Mouse (Mus musculus) limb, embryonic 11.5 days (tissue): ENCODE data around the gene H13. TPM values are rescaled to one million over a fixed set of nuclear protein-coding genes. Genes with fewer than 3 reads are reported as not detected.
A peak's percentile ranks its signal among the peaks of the same experiment; 100 is the strongest.

Experiments used
- ATAC-seq: fragments of 200-750 bp; cut with Nextera tagmentation; 2 replicates; pipeline ENCODE4 v1.8.0; 2017; ENCODE audit warnings: low read depth; ENCODE audit not compliant: insufficient number of reproducible peaks, low FRiP score, low TSS enrichment
- DNase-seq: peaks from one replicate; pipeline ENCODE4 v3.0.0-alpha.2; 2015; ENCODE audit warnings: low spot score
- H3K27ac ChIP-seq: fragments of 300-500 bp; sonication (generic); replicated peaks from 2 replicates; pipeline ENCODE4 v1.5.1; 2014; ENCODE audit warnings: low read depth, mild to moderate bottlenecking, low read length
- H3K27me3 ChIP-seq: fragments of 300-500 bp; sonication (generic); 2 replicates; pipeline ENCODE4 v1.6.1; 2014; ENCODE audit warnings: mild to moderate bottlenecking, low read length, mixed read lengths; ENCODE audit not compliant: control insufficient read depth, insufficient read depth
- H3K36me3 ChIP-seq: fragments of 300-500 bp; sonication (generic); 2 replicates; pipeline ENCODE4 v1.6.1; 2014; ENCODE audit warnings: mild to moderate bottlenecking, low read length, moderate library complexity, mixed read lengths; ENCODE audit not compliant: control insufficient read depth, insufficient read depth
- H3K4me1 ChIP-seq: fragments of 300-500 bp; sonication (generic); 2 replicates; pipeline ENCODE4 v1.6.1; 2014; ENCODE audit warnings: low read length, mixed read lengths; ENCODE audit not compliant: control insufficient read depth, insufficient read depth
- H3K4me2 ChIP-seq: fragments of 300-500 bp; sonication (generic); 2 replicates; pipeline ENCODE4 v1.6.1; 2014; ENCODE audit warnings: low read depth, mild to moderate bottlenecking, moderate library complexity; ENCODE audit not compliant: severe bottlenecking
- H3K4me3 ChIP-seq: fragments of 300-500 bp; sonication (generic); 2 replicates; pipeline ENCODE4 v1.5.1; 2014; ENCODE audit warnings: low read depth, low read length
- H3K9ac ChIP-seq: fragments of 300-500 bp; sonication (generic); 2 replicates; pipeline ENCODE4 v1.6.1; 2014; ENCODE audit warnings: mild to moderate bottlenecking, low read length
- H3K9me3 ChIP-seq: fragments of 300-500 bp; sonication (generic); 2 replicates; pipeline ENCODE4 v1.6.1; 2016; ENCODE audit warnings: low read length; ENCODE audit not compliant: control insufficient read depth
- WGBS: fragments of 180-500 bp; shearing (Covaris S2); extraction: QIAGEN DNeasy Blood & Tissue Kit; methylation state at CpG from one replicate; pipeline ENCODE4 v1.1.7; 2014; 5-methylcytosine and 5-hydroxymethylcytosine counted together
- polyA plus RNA-seq: library from polyadenylated mRNA; unstranded; fragments of >200 nt; fragmentation: Nextera tagmentation; extraction: Ambion mirVana; gene quantifications from 2 replicates; pipeline ENCODE4 v1.2.1, GENCODE M21; 2014

Gene H13
- polyA plus RNA-seq, 1 experiment from 2014 or later = 126 TPM

GRCm38 (mm10) chr2:152629239-152629638 lies 40.0 kb upstream of the H13 start:
- H3K4me2 ChIP-seq = no peak overlapping the region
- ATAC-seq (no peak), DNase-seq (no peak)
- H3K9ac ChIP-seq = no peak overlapping the region
- H3K27ac ChIP-seq = no peak overlapping the region
- WGBS = 66% methylated on average over 3 of the region's 3 CpGs
- H3K4me3 ChIP-seq = no peak overlapping the region
- no peaks in the 10 kb centered on the region for H3K9me3 ChIP-seq
- H3K4me1 ChIP-seq = peaks cover 11% of the 10 kb centered on the region; the same call in 1 of the 2 replicates
- H3K36me3 ChIP-seq = no peaks in the 10 kb centered on the region
- peaks cover 38% of the 10 kb centered on the region for H3K27me3 ChIP-seq

GRCm38 (mm10) chr2:152629904-152630303 lies 39.4 kb upstream of the H13 start:
- Histone ChIP-seq H3K9ac (no peak overlapping the region), H3K36me3 (no peaks in the 10 kb centered on the region), H3K9me3 (no peaks in the 10 kb centered on the region), H3K4me3 (no peak overlapping the region), H3K27ac (no peak overlapping the region), H3K27me3 (peaks cover 38% of the 10 kb centered on the region), H3K4me1 (peaks cover 11% of the 10 kb centered on the region; the same call in 1 of the 2 replicates), H3K4me2 (no peak overlapping the region)
- no peak for ATAC-seq
- WGBS = 88% methylated on average over 6 of the region's 6 CpGs
- no peak for DNase-seq

- Histone ChIP-seq H3K9ac (no peak overlapping the region), H3K4me2 (peak overlapping the region; percentile 37), H3K9me3 (no peaks in the 10 kb centered on the region), H3K36me3 (no peaks in the 10 kb centered on the region), H3K27ac (no peak overlapping the region), H3K27me3 (peaks cover 8% of the 10 kb centered on the region; the same call in 1 of the 2 replicates), H3K4me3 (no peak overlapping the region), H3K4me1 (peaks cover 3% of the 10 kb centered on the region; the same call in 1 of the 2 replicates)
- 34% methylated on average over 17 of the region's 17 CpGs for WGBS
- ATAC-seq = no peak
- DNase-seq = peak; percentile 44
Measured at GRCm38 (mm10) chr2:152633334-152633733, 35.9 kb upstream of the H13 start.

- Histone ChIP-seq H3K36me3 (no peaks in the 10 kb centered on the region), H3K4me1 (peaks cover 3% of the 10 kb centered on the region; the same call in 1 of the 2 replicates), H3K9me3 (no peaks in the 10 kb centered on the region), H3K4me2 (no peak overlapping the region), H3K4me3 (no peak overlapping the region), H3K27ac (no peak overlapping the region), H3K9ac (no peak overlapping the region), H3K27me3 (no peaks in the 10 kb centered on the region)
- 73% methylated on average over 29 of the region's 29 CpGs for WGBS
- no peak for ATAC-seq
- no peak for DNase-seq
Measured at GRCm38 (mm10) chr2:152634311-152634710, 35.0 kb upstream of the H13 start.

- Histone ChIP-seq H3K27me3 (no peaks in the 10 kb centered on the region), H3K9ac (no peak overlapping the region), H3K4me1 (peaks cover 3% of the 10 kb centered on the region; the same call in 1 of the 2 replicates), H3K9me3 (no peaks in the 10 kb centered on the region), H3K36me3 (no peaks in the 10 kb centered on the region), H3K4me3 (no peak overlapping the region), H3K4me2 (no peak overlapping the region), H3K27ac (no peak overlapping the region)
- DNase-seq (no peak), ATAC-seq (no peak)
- WGBS = 77% methylated on average over 23 of the region's 23 CpGs
Measured at GRCm38 (mm10) chr2:152636246-152637005, 32.8 kb upstream of the H13 start.

GRCm38 (mm10) chr2:152637006-152637322 lies 32.3 kb upstream of the H13 start:
- Histone ChIP-seq H3K27me3 (no peaks in the 10 kb centered on the region), H3K4me1 (peaks cover 3% of the 10 kb centered on the region; the same call in 1 of the 2 replicates), H3K36me3 (no peaks in the 10 kb centered on the region), H3K4me3 (no peak overlapping the region), H3K9ac (no peak overlapping the region), H3K9me3 (no peaks in the 10 kb centered on the region), H3K27ac (no peak overlapping the region), H3K4me2 (no peak overlapping the region)
- ATAC-seq (no peak), DNase-seq (no peak)
- 89% methylated on average over 6 of the region's 6 CpGs for WGBS

GRCm38 (mm10) chr2:152637381-152637780 lies 31.9 kb upstream of the H13 start:
- 87% methylated on average over 4 of the region's 4 CpGs for WGBS
- ATAC-seq = no peak
- H3K4me2 ChIP-seq = no peak overlapping the region
- no peaks in the 10 kb centered on the region for H3K36me3 ChIP-seq
- no peak for DNase-seq
- no peaks in the 10 kb centered on the region for H3K27me3 ChIP-seq
- no peak overlapping the region for H3K27ac ChIP-seq
- H3K4me1 ChIP-seq = peaks cover 3% of the 10 kb centered on the region; the same call in 1 of the 2 replicates
- no peaks in the 10 kb centered on the region for H3K9me3 ChIP-seq
- no peak overlapping the region for H3K4me3 ChIP-seq
- no peak overlapping the region for H3K9ac ChIP-seq

- 61% methylated on average over 6 of the region's 6 CpGs for WGBS
- no peak overlapping the region for H3K27ac ChIP-seq
Measured at GRCm38 (mm10) chr2:152638865-152639264, 30.4 kb upstream of the H13 start.

More at GRCm38 (mm10) chr2:152638865-152639264, 30.4 kb upstream of the H13 start:
- Histone ChIP-seq H3K9ac (no peak overlapping the region), H3K4me1 (no peaks in the 10 kb centered on the region), H3K27me3 (no peaks in the 10 kb centered on the region), H3K9me3 (no peaks in the 10 kb centered on the region), H3K4me2 (no peak overlapping the region), H3K4me3 (no peak overlapping the region), H3K36me3 (no peaks in the 10 kb centered on the region)
- DNase-seq (no peak), ATAC-seq (no peak)
